Mouse (Mus musculus): ENCODE measurements around the gene Unc119b. TPM values are rescaled to one million over a fixed set of nuclear protein-coding genes. Genes with fewer than 3 reads are reported as not detected.

Gene Unc119b
- polyA plus RNA-seq, 1 experiment from 2014 or later = 54.8 TPM

DNA sequence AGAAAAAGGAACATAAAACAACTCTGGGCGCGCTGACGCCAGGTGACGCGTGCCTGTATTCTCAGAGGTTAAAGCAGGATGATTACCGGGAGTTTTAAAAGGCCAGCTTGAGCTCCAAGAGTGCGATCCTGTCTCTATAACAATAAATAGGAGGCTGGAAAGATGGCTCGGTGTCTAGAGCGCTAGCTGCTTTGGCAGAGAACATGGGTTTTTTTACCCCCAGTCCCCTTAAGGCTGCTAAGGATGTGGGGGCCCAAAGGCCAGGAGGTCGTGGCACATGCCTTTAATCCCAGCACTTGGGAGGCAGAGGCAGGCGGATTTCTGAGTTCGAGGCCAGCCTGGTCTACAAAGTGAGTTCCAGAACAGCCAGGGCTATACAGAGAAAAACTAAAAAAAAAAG lies 24.4 kb upstream of the Unc119b start:
- Histone ChIP-seq H3K4me1 (ENCODE audit: insufficient read depth, low read length) (peaks cover 49% of the 10 kb centered on the region), H3K27ac (ENCODE audit: low read length) (peak overlapping the region; percentile 99)
- 36% methylated on average over 12 of the region's 12 CpGs for WGBS

GRCm38 (mm10) chr5:115158040-115158983 lies 23.5 kb upstream of the Unc119b start, which contains the start of gene Mlec:
TSS of gene Mlec (minus strand) at chr5:115158179.
- Histone ChIP-seq H3K27ac (ENCODE audit: low read length) (peak within 1 kb of the TSS; percentile 99), H3K9ac (replicated peaks; ENCODE audit: low read length) (peak within 1 kb of the TSS; percentile 96), H3K4me2 (replicated peaks; ENCODE audit: low read depth, low read length) (peak within 1 kb of the TSS; percentile 91), H3K4me1 (ENCODE audit: insufficient read depth, low read length) (peaks cover 57% of the 10 kb centered on the region), H3K36me3 (ENCODE audit: insufficient read depth, low read length) (no peaks in the 10 kb centered on the region), H3K4me3 (ENCODE audit: low read length) (peak within 1 kb of the TSS; percentile 83), H3K27me3 (ENCODE audit: insufficient read depth, low read length) (no peaks in the 10 kb centered on the region), H3K9me3 (ENCODE audit: low read length) (no peaks in the 10 kb centered on the region)
- WGBS = under 1% methylated on average over 73 of the region's 78 CpGs
- peak; percentile 98 for ATAC-seq (ENCODE audit: low FRiP score, low TSS enrichment)

More for the DNA sequence above, 24.4 kb upstream of the Unc119b start:
- Histone ChIP-seq H3K36me3 (ENCODE audit: insufficient read depth, low read length) (no peaks in the 10 kb centered on the region), H3K9me3 (ENCODE audit: low read length) (no peaks in the 10 kb centered on the region), H3K4me2 (replicated peaks; ENCODE audit: low read depth, low read length) (peak overlapping the region; percentile 91), H3K4me3 (ENCODE audit: low read length) (peak overlapping the region; percentile 83), H3K9ac (replicated peaks; ENCODE audit: low read length) (peak overlapping the region; percentile 92), H3K27me3 (ENCODE audit: insufficient read depth, low read length) (no peaks in the 10 kb centered on the region)
- no peak for ATAC-seq (ENCODE audit: low FRiP score, low TSS enrichment)

DNA sequence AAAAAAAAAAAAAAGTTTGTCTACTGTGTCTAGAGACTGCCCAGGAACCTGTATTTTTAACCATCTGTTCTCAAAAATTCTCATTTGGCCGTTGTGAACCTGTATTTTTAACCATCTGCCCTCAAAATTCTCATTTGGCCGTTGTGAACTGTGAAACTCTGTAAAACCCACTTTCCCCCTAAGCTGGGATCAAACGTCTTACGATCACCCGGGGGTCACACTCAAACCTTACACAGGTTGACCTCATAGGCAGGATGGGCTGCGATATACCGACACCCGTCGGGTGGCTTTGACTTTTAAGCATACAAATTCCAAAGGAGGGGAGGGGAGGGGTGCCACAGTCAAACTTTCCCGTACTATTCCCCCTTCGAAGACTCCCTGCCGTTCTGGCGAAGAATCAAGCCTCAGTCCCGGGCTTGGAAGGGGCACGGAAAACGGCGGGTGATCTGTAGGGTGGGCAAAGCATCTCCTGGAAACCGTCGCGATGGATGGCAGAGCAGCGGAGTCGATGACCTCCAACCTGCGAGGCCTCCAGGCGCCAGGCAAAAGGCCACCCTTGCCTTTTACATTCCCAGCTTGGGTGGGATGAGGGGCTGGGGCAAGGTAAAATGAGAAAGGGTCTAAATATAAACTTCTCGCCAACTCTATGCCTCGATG lies 22.3 kb upstream of the Unc119b start:
- peak overlapping the region; percentile 91 for H3K4me2 ChIP-seq (replicated peaks; ENCODE audit: low read depth, low read length)
- no peaks in the 10 kb centered on the region for H3K27me3 ChIP-seq (ENCODE audit: insufficient read depth, low read length)
- peak overlapping the region; percentile 94 for H3K27ac ChIP-seq (ENCODE audit: low read length)
- no peaks in the 10 kb centered on the region for H3K9me3 ChIP-seq (ENCODE audit: low read length)
- H3K9ac ChIP-seq (replicated peaks; ENCODE audit: low read length) = peak overlapping the region; percentile 96
- WGBS = under 1% methylated on average over 26 of the region's 26 CpGs
- ATAC-seq (ENCODE audit: low FRiP score, low TSS enrichment) = no peak
- H3K36me3 ChIP-seq (ENCODE audit: insufficient read depth, low read length) = no peaks in the 10 kb centered on the region
- H3K4me1 ChIP-seq (ENCODE audit: insufficient read depth, low read length) = peaks cover 70% of the 10 kb centered on the region
- peak overlapping the region; percentile 83 for H3K4me3 ChIP-seq (ENCODE audit: low read length)

- peaks cover 74% of the 10 kb centered on the region for H3K4me1 ChIP-seq (ENCODE audit: insufficient read depth, low read length)
Observed at GRCm38 (mm10) chr5:115156401-115156800, 21.6 kb upstream of the Unc119b start.

DNA sequence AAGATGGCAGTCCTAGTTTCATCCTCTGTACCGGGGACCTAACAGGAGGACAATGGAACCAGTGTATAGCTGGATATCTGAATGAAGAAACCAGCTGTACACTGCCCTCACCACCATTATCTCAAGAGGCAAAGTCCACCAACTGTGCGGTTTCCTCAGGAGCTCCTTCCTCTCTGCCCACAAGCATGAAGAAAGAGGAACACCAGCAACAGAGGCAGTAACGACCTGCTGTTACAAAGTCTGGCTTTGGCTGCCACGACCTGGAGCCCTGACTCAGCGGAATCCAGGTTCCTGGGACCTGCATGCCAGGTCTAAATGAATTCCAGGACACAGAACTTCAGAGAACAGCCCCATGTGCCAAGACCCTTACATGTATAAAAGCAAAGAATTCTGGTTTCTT lies 21.1 kb upstream of the Unc119b start:
- 36% methylated on average over 5 of the region's 5 CpGs for WGBS
- H3K4me2 ChIP-seq (replicated peaks; ENCODE audit: low read depth, low read length) = peak overlapping the region; percentile 91
- peak overlapping the region; percentile 51 for H3K27ac ChIP-seq (ENCODE audit: low read length)
- peaks cover 74% of the 10 kb centered on the region for H3K4me1 ChIP-seq (ENCODE audit: insufficient read depth, low read length)
- no peaks in the 10 kb centered on the region for H3K9me3 ChIP-seq (ENCODE audit: low read length)
- peaks cover 2% of the 10 kb centered on the region for H3K36me3 ChIP-seq (ENCODE audit: insufficient read depth, low read length)
- H3K9ac ChIP-seq (replicated peaks; ENCODE audit: low read length) = peak overlapping the region; percentile 96
- H3K27me3 ChIP-seq (ENCODE audit: insufficient read depth, low read length) = no peaks in the 10 kb centered on the region
- peak overlapping the region; percentile 83 for H3K4me3 ChIP-seq (ENCODE audit: low read length)
- ATAC-seq (ENCODE audit: low FRiP score, low TSS enrichment) = no peak

More at GRCm38 (mm10) chr5:115156401-115156800, 21.6 kb upstream of the Unc119b start:
- Histone ChIP-seq H3K9me3 (ENCODE audit: low read length) (no peaks in the 10 kb centered on the region), H3K36me3 (ENCODE audit: insufficient read depth, low read length) (no peaks in the 10 kb centered on the region), H3K4me3 (ENCODE audit: low read length) (peak overlapping the region; percentile 83), H3K27ac (ENCODE audit: low read length) (peak overlapping the region; percentile 51; the same call in 1 of the 2 replicates), H3K9ac (replicated peaks; ENCODE audit: low read length) (peak overlapping the region; percentile 96), H3K27me3 (ENCODE audit: insufficient read depth, low read length) (no peaks in the 10 kb centered on the region), H3K4me2 (replicated peaks; ENCODE audit: low read depth, low read length) (peak overlapping the region; percentile 91)
- no peak for ATAC-seq (ENCODE audit: low FRiP score, low TSS enrichment)
- WGBS = 50% methylated on average over 7 of the region's 7 CpGs

DNA sequence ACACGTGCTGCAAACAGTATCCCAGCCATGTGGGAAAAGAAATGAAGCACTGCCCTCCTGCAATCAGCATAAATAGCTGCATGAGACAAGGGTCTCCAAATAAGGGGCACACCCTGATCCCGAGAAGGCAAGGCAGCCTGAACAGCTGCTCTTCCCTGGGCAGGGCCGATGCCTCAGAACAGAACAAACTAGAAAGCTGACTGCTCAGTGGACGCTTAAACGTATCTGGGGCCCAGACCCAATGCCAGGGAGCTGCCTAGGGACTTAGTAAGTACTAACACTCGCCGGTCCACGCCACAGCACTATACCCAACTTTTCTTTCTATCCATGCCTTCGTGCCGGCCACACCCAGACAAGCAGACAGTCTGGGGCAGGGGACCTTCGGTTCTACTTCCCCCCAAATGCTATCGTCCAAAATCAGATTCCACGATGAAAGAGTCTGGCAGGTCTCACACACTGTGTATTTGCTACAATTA lies 20.4 kb upstream of the Unc119b start:
- Histone ChIP-seq H3K27ac (ENCODE audit: low read length) (peak overlapping the region; percentile 51), H3K36me3 (ENCODE audit: insufficient read depth, low read length) (peaks cover 8% of the 10 kb centered on the region), H3K27me3 (ENCODE audit: insufficient read depth, low read length) (no peaks in the 10 kb centered on the region), H3K9me3 (ENCODE audit: low read length) (no peaks in the 10 kb centered on the region), H3K4me2 (replicated peaks; ENCODE audit: low read depth, low read length) (peak overlapping the region; percentile 91), H3K4me3 (ENCODE audit: low read length) (peak overlapping the region; percentile 83), H3K4me1 (ENCODE audit: insufficient read depth, low read length) (peaks cover 74% of the 10 kb centered on the region), H3K9ac (replicated peaks; ENCODE audit: low read length) (peak overlapping the region; percentile 96)
- no peak for ATAC-seq (ENCODE audit: low FRiP score, low TSS enrichment)
- 57% methylated on average over 13 of the region's 13 CpGs for WGBS

- ATAC-seq (ENCODE audit: low FRiP score, low TSS enrichment) = no peak
- Histone ChIP-seq H3K9me3 (ENCODE audit: low read length) (0 out of 2 replicates have a peak, but pooled peaks cover 3% of the 10 kb centered on the region), H3K4me1 (ENCODE audit: insufficient read depth, low read length) (peaks cover 72% of the 10 kb centered on the region), H3K27me3 (ENCODE audit: insufficient read depth, low read length) (no peaks in the 10 kb centered on the region), H3K36me3 (ENCODE audit: insufficient read depth, low read length) (peaks cover 35% of the 10 kb centered on the region), H3K27ac (ENCODE audit: low read length) (peak overlapping the region; percentile 78), H3K4me2 (replicated peaks; ENCODE audit: low read depth, low read length) (peak overlapping the region; percentile 28; the same call in 1 of the 2 replicates), H3K9ac (replicated peaks; ENCODE audit: low read length) (peak overlapping the region; percentile 33), H3K4me3 (ENCODE audit: low read length) (0 out of 2 replicates have a peak overlapping the region, but pooled peaks have one; percentile 8)
- WGBS = 17% methylated on average over 8 of the region's 8 CpGs
Observed at GRCm38 (mm10) chr5:115152132-115152956, 17.6 kb upstream of the Unc119b start.

DNA sequence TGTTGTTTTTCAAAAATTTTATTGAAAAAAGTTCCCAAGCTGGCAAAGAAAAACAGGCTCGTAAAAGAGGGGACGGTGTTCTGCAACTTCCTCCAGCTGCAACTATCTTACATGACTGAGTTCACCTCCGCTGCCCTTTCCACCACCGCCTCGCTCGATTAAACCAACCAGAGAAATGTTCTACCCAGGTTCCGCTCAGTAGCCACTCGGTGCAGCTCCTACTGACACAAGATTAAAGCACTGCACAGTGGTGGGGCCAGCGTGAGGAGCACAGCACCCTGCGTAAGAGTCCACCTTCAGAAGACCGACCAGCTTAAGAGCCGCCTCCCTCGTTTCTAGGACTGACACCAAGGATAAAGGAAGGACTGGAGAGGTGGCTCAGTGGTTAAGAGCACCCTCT lies 16.7 kb upstream of the Unc119b start:
- peak overlapping the region; percentile 78 for H3K27ac ChIP-seq (ENCODE audit: low read length)
- 37% methylated on average over 13 of the region's 13 CpGs for WGBS
- H3K27me3 ChIP-seq (ENCODE audit: insufficient read depth, low read length) = no peaks in the 10 kb centered on the region
- peaks cover 44% of the 10 kb centered on the region for H3K36me3 ChIP-seq (ENCODE audit: insufficient read depth, low read length)
- H3K4me1 ChIP-seq (ENCODE audit: insufficient read depth, low read length) = peaks cover 72% of the 10 kb centered on the region
- peak; percentile 76 for ATAC-seq (ENCODE audit: low FRiP score, low TSS enrichment)
- 0 out of 2 replicates have a peak, but pooled peaks cover 3% of the 10 kb centered on the region for H3K9me3 ChIP-seq (ENCODE audit: low read length)
- H3K9ac ChIP-seq (replicated peaks; ENCODE audit: low read length) = no peak overlapping the region
- peak overlapping the region; percentile 19; the same call in 1 of the 2 replicates for H3K4me2 ChIP-seq (replicated peaks; ENCODE audit: low read depth, low read length)
- no peak overlapping the region; the same call in 1 of the 2 replicates for H3K4me3 ChIP-seq (ENCODE audit: low read length)

DNA sequence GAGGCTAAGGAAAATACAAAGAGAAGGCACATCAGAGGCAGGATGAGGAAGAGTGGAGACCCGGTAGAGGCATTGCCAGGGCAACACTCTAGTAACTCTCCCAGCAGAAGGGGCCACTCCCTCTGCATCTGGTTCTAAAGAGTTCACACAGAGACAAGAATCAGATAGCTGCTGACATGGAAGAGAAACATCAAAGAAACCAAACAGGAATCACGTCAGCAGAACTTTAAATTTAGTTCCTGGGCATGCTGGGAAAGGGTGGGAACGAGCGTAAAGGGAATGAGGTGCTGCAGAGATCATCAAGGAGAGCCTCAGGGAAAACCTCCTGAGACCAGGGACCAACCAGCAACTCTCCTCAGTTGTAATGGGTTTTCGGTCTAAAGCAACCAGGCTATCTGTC lies 16.2 kb upstream of the Unc119b start:
- Histone ChIP-seq H3K9me3 (ENCODE audit: low read length) (0 out of 2 replicates have a peak, but pooled peaks cover 3% of the 10 kb centered on the region), H3K9ac (replicated peaks; ENCODE audit: low read length) (no peak overlapping the region; the same call in 1 of the 2 replicates), H3K27ac (ENCODE audit: low read length) (peak overlapping the region; percentile 78), H3K4me3 (ENCODE audit: low read length) (no peak overlapping the region), H3K4me1 (ENCODE audit: insufficient read depth, low read length) (peaks cover 71% of the 10 kb centered on the region), H3K36me3 (ENCODE audit: insufficient read depth, low read length) (peaks cover 48% of the 10 kb centered on the region), H3K27me3 (ENCODE audit: insufficient read depth, low read length) (no peaks in the 10 kb centered on the region), H3K4me2 (replicated peaks; ENCODE audit: low read depth, low read length) (peak overlapping the region; percentile 19; the same call in 1 of the 2 replicates)
- WGBS = 37% methylated on average over 5 of the region's 5 CpGs
- ATAC-seq (ENCODE audit: low FRiP score, low TSS enrichment) = no peak
